Mouse (Mus musculus) natural killer cell, adult 2 months (primary cell): ENCODE measurements around the gene Cbx3.
A peak's percentile ranks its signal among the peaks of the same experiment; 100 is the strongest.

Experiments used
- DNase-seq, 2 experiments: peaks; one replicate each; pipeline ENCODE4 v3.0.0; 2022; ENCODE audit warnings: low spot score in 2 of 2

Cbx3 gene

DNA sequence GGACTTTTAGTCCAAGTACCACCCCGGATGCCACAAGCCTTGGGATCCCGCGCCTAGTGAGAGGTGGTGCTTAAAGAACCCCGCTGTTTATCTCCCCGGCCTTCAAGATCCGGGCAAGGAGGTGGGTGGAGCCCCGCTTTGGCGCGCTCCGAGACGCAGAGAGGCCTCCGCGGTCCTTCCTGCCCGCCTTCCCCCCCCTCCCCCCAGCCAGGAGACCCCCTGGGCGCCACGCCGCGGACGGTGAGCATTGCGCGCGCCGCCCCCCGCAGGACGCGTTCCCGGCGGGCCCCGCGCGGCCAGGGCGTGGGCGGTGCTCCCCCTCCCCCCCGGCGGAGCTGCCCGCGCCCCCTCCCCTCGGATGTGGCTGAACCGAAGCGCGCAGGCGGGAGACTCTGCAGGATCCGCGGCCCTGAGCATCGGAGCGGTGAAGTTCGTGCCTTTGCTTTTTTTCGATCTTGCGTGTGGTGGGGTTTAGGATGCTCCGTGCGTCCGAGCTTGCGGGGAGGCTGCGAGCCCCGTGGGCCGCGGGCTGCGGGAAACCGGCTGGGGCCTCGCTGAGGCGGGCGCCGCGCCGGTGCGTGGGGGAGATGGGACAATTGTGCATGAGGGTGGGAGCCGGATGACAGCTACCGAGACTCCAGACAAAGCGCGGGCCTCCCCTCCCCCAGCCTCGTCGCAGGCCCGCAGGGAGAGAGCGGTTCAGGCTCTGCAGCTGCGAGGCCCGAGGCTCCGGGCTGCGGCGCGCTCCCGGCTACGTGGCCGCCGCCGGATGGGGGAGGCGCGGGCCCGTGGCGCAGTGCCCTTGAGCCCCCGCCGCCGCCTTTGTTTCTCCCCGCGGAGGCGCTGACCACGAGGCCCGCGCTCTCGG is at the start of gene Cbx3:
Cbx3 (plus strand) TSS at position 50 of the 868 bp plus-strand sequence.
- DNase-seq = peak; percentile 46 to 59

- DNase-seq = no peak
Observed at GRCm38 (mm10) chr6:51423466-51424122, 46.6 kb upstream of the Cbx3 start.

DNA sequence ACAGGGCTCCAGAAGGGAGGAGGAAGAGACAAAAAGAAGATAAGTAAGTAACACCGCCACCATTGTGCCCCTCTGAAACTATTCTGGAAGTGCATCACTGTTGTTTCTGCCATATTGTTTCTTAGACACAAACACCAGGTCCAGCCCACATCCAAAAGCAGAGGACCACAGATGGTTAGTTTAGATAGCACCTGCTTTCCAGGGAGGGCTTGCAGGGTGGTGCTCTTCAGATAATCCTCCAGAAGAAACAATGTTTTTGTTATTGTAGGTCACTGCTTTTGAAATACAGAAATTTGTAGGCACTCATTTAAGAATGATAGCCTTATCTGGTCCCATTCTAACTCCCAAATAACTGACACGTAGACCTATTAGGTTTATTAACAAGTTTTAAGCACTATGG is 45.6 kb upstream of the Cbx3 start:
- no peak for DNase-seq

DNA sequence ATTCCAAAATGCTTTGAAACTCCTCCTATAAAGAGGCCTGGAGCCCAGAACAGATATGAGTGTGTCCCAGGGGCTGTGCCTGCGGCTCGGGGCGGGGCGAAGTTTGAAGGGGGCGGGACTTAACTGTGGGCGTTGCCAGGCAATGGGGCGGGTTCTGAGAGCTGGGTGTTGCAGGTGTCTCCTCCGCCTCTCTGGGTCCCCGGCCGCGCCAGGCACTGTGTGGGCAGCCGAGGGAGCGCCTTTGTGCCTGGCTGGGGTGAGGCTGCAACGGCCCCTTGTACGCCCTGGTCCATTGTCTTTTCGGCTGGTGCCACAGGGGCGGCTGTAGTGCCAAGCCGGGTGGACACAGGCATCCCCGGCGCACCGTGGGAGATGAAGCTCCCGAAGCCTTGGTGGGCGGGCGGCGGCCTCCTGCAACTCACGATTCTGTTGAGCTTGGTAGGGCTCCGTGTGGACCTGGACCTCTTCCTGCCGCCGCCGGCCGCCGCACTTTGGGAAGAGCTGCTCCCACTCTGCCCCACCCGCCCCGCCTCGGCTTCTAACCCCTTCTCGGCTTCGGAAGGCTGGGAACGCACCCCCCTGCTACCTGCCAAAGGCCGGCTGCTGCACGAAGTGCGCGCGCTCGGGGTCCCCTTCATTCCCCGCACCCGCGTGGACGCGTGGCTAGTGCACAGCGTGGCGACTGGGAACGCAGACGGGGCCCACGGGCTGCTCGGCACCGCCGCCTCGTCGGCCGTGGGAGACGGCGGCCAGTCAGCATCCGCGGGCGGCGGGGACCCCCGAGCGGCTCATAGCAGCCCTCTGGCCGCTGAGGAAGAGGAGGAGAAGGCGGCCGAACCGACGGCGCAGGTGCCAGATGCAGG is 37.4 kb upstream of the Cbx3 start, which contains the start of gene Nfe2l3:
Nfe2l3 (plus strand) TSS at position 136 of the 863 bp plus-strand sequence.
- peak; percentile 49 to 61 for DNase-seq

DNA sequence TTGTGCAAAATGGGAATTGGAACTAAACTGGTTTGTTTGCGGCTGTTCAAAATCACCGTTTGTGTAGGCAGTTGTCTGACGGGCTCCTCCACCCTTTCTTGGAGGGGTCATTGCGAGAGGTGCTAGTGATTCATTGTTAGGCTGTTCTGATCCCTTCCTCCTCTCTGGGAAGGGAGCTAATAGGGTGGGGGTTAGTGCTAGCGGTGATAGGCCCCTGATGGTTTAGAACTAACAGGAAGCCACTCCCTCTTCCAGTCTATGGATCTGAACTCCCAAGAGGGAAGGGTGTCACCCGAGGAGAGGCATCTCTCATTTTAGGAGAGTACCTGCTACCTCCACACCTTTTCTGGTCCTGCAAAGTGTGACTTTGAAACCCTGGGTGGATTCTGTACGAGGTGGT is 35.9 kb upstream of the Cbx3 start:
- DNase-seq = no peak

GRCm38 (mm10) chr6:51437665-51438064 is 32.5 kb upstream of the Cbx3 start:
- DNase-seq = no peak

- no peak for DNase-seq
Observed at GRCm38 (mm10) chr6:51438826-51439330, 31.3 kb upstream of the Cbx3 start.

GRCm38 (mm10) chr6:51442191-51442835 is 27.8 kb upstream of the Cbx3 start:
- no peak for DNase-seq

DNA sequence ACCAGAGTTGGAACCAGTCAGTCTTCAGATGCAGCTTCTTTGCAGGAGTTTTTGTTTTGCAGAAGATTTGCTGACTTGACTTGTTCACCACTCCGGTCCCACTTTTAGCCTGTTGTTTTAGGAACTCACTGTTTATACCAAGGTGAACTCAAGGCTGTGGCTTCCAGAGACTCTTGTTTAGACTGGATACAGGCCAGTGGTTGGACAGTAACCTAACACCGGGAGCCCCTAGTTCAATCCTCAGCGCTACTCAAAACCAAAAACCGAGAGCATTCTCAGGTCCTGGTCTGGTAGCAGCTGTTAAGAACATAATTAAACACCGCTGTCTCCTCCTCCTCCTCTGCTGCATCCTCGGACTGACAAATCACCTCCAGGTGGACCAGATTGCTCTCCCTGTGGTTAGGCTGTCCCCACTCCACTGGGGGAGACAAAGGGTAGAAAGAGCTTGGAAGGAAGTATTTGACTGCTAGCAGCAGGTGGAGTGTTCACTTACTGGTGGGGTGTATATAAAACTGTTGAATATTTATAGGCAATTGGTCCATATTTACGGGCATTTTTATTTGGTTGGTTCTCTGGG is 17.1 kb upstream of the Cbx3 start:
- no peak for DNase-seq

DNA sequence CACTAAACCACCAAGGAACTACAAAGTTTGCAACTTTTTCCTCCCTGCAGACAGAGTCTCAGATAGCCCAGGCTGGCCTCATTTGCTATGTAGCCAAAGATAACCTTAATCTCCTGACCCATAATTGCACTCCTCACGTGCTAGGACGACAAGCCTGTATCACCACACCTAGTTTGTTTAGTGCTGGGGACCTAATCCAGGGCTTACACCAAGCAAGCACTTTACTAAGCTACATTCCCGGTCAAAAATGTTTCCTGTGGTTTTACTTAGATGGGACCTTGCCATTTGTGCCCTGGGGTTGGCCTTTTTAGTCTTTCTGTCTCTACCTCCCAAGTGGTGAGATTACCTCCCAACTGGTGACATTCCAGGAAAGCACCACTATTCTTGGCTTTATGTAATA is 15.2 kb upstream of the Cbx3 start:
- no peak for DNase-seq

DNA sequence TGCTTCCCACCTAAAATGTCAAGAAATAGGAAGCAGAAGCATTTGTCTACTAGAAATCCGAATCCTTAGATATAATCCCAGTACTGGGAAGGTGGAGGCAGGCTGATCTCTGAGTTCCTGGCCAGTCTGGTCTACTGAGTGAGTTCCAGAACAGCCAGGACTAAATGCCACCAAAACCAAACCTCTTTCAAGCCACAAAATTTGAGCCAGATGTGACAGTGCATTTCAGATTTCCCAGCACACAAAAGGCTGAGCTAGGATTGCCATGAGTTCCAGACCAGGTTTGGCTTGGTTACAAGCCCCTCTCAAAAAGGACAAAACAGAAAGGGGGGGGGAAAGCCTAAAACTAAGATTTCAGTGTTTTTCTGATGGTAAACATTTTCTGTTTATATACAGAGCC is 14.0 kb upstream of the Cbx3 start:
- DNase-seq = no peak

GRCm38 (mm10) chr6:51457283-51457682 is 12.9 kb upstream of the Cbx3 start:
- no peak for DNase-seq

DNA sequence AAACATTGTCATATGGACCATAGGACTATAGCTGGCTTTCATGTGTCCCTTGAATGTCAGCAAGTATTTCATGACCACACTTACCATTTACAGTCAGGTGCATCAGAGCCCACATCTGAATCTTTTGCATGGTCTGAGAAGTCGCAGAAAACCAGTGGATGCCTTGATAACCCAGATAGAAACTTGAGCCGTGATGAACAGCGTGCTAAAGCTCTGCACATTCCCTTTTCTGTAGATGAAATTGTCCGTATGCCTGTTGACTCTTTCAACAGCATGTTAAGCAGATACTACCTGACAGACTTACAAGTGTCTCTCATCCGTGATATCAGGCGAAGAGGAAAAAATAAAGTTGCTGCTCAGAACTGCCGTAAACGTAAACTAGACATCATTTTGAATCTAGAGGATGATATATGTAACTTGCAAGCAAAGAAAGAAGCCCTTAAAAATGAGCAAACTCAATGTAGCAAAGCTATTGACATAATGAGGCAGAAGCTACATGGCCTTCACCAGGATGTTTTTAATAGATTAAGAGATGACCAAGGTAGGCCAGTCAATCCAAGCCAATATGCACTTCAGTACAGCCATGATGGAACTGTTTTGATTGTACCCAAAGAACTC is 12.3 kb upstream of the Cbx3 start:
- DNase-seq = no peak

DNA sequence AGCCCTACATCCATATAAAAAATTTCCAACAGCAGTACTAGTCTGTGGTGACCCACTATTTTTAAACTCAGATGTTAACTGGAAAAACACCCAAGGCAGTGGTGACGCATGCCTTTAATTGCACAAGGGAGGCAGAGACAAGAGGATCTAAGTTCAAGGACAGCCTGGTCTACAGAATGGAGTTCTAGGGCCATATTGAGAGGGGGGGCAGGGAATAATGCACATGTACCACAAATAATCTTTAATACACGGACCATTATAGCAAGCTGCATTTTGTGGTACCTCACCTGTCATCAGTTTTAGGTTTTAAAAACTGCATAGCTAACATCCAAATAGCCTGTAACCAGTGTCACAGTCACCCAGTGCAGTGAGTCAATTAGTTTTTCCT is 11.2 kb upstream of the Cbx3 start:
- no peak for DNase-seq

DNA sequence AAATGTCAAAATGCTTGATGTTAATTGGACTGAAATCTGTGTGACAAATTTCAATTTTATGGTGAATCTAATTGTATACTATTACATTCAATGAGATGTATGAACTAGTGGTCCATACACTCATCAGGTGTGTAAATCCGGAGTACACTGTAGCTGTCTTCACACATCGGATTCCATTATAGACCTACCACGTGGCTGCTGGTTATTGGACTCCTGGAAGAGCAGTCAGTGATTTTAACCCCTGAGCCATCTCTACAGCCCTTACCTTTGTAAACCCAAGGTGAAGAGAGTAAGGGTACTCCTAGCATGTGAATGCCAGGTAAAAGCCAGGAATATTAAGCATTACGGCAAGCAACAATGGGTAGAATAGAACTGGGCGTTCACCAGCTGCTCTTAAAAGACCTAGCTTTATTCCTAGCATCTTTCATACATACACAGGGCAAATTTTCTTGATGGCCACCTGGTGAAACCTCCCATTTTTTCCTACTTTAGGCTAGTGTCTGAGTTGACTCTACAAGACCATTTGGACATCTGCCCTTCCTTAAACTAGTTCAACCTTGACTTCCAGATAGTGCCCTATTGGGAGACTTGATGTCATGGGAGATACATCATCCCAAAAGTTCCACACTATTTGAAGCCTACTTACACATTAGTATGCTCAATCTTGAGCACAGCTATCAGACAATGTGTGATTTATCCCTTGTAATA is 10.7 kb upstream of the Cbx3 start:
- DNase-seq = no peak

- no peak for DNase-seq
Observed at GRCm38 (mm10) chr6:51460021-51460360, 10.2 kb upstream of the Cbx3 start.

DNA sequence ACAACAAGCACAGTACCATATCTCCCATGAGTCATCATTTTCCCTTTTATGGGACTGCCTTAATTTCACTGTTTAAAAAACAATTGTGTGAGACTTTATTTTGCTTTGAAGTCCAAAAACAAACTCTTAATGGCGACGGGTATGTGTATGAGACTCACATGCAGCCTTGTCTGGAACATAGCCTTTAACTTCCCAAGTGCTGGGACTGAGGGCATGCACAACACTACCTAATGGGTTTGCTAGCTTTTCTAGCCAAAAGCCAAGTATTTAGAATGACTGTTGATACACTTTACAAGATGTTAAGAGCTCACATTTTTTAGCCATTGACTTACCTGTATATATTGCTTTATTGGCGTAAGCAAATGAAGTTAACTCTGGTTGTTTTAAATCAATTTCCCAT is 9.8 kb upstream of the Cbx3 start:
- no peak for DNase-seq

DNA sequence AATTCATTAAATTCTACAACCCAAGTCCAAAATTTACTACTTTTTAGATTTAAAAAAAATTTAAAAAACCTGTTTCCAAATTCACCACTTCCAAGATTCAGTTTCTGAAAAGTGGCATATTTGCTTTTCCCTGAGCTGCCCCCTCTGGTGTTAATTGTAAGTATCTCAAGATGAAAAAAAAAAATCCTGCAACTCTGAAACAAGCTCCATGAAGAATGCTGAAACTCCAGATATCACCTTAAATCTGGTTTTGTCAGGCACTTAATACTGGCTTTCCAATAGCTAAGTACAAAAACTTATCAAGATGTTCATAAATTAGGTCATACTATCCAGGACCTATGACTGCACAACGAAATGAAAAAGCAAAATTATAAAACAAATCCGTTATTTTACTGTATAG is 2.5 kb upstream of the Cbx3 start:
- DNase-seq = no peak

GRCm38 (mm10) chr6:51468891-51469561 is 1.1 kb upstream of the Cbx3 start:
- peak; percentile 77 to 79 for DNase-seq
